In the genomic region with DNA sequence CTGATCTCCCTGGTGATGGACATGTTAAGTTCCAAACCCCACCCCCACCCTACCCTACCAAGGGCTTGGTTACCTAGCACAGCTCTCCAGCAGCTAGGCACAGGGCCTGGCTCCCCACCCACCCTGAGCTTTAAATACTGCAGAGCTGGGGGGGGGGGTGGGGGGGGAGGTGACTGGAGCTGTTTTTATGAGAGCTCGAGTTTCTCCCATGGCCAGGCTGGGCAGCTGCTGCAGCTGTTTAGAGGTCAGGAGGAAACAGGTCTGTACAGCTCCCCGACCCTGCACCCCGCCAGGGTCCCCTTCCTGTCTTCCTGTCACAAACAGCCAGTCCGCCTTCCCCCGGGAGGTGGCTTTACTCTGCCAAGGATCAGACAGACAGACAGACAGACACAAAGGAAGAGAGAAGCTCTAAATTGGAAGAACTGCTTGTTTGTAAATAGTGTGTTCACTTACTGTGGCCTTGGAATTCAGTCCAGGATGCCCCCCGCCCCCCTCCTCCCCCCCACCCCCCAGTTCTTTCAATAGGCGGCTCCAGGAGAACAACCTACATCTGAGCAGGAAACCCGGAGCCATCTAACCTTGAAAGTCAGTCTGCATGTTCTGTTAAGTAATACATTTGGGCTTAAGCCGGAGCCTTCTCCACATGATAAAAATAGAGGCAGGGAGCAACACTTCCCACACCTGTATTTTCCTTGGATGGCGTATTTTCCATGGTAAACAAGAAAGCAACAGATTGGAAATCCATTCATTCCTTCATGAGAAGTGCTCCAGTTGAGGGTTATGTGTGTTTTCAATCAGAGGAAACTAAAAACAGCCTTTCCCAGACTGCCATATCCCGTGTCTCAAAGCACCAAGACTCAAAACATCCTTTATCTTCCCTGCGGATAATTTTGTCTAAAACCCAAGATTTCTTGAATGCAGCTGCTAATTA, we compare ENCODE assay signal across 8 mouse cellular contexts.
DNase-seq lines count a peak whose midpoint lies in the region; ATAC-seq lines count a peak whose summit lies in the region.

No protein-coding gene starts in this region.

- H3K9ac ChIP-seq in hindbrain, embryonic 13.5 days: no peak overlapping the region
- no peak overlapping the region for H3K9ac ChIP-seq in neural tube, embryonic 11.5 days (ENCODE audit: low read length)

- DNase-seq in hindbrain, embryonic 10.5 days (ENCODE audit: low spot score): peak; percentile 67
- DNase-seq in embryo, embryonic 9.5 days (ENCODE audit: extremely low spot score): peak; percentile 75
- DNase-seq in heart, postnatal 10 days: peak; percentile 58 to 69
- DNase-seq in neural tube, embryonic 11.5 days (ENCODE audit: low spot score): peak; percentile 46
- DNase-seq in adipocyte (ENCODE audit: low spot score): no peak

- no peaks in the 10 kb centered on the region for H3K36me3 ChIP-seq in hindbrain, embryonic 10.5 days
- no peaks in the 10 kb centered on the region for H3K36me3 ChIP-seq in hindbrain, embryonic 13.5 days
- no peaks in the 10 kb centered on the region for H3K36me3 ChIP-seq in neural tube, embryonic 11.5 days (ENCODE audit: control insufficient read depth, insufficient read depth, low read length)

- H3K9me3 ChIP-seq in hindbrain, embryonic 10.5 days: no peaks in the 10 kb centered on the region
- no peaks in the 10 kb centered on the region for H3K9me3 ChIP-seq in hindbrain, embryonic 13.5 days
- no peaks in the 10 kb centered on the region for H3K9me3 ChIP-seq in neural tube, embryonic 11.5 days (ENCODE audit: control insufficient read depth, low read length)

- no peak overlapping the region for H3K4me2 ChIP-seq in hindbrain, embryonic 13.5 days
- no peak overlapping the region for H3K4me2 ChIP-seq in neural tube, embryonic 11.5 days (ENCODE audit: low read depth)

- no peak for ATAC-seq in hindbrain, embryonic 13.5 days (ENCODE audit: low FRiP score)
- ATAC-seq in neural tube, embryonic 11.5 days (ENCODE audit: insufficient read depth, low FRiP score, low TSS enrichment): no peak
- no peak for ATAC-seq in granulocyte monocyte progenitor cell, adult 5-6 weeks (replicated peaks; ENCODE audit: poor library complexity, severe bottlenecking)
- no peak for ATAC-seq in CD4-positive, CD25-positive, alpha-beta regulatory T cell, adult 4 months

- H3K4me3 ChIP-seq in hindbrain, embryonic 10.5 days: no peak overlapping the region
- H3K4me3 ChIP-seq in hindbrain, embryonic 13.5 days: no peak overlapping the region
- H3K4me3 ChIP-seq in neural tube, embryonic 11.5 days (ENCODE audit: low read depth, low read length): no peak overlapping the region

- intact Hi-C loops in heart, postnatal 10 days (cut with DNase I): no loop called here

- H3K27ac ChIP-seq in hindbrain, embryonic 10.5 days: peak overlapping the region; percentile 54
- H3K27ac ChIP-seq in hindbrain, embryonic 13.5 days: no peak overlapping the region
- no peak overlapping the region for H3K27ac ChIP-seq in neural tube, embryonic 11.5 days (ENCODE audit: low read depth, low read length)

- peaks cover 27% of the 10 kb centered on the region for H3K4me1 ChIP-seq in hindbrain, embryonic 10.5 days (replicated peaks)
- H3K4me1 ChIP-seq in hindbrain, embryonic 13.5 days (replicated peaks): peaks cover 14% of the 10 kb centered on the region
- no peaks in the 10 kb centered on the region for H3K4me1 ChIP-seq in neural tube, embryonic 11.5 days (ENCODE audit: control insufficient read depth, insufficient read depth, low read length)

- H3K27me3 ChIP-seq in hindbrain, embryonic 10.5 days (ENCODE audit: insufficient read depth, poor library complexity, severe bottlenecking): peaks cover 54% of the 10 kb centered on the region
- H3K27me3 ChIP-seq in hindbrain, embryonic 13.5 days: peaks cover 23% of the 10 kb centered on the region
- H3K27me3 ChIP-seq in neural tube, embryonic 11.5 days (ENCODE audit: control insufficient read depth, insufficient read depth, low read length): peaks cover 2% of the 10 kb centered on the region; the same call in 1 of the 2 replicates

- WGBS in hindbrain, embryonic 10.5 days: 40% methylated on average over 12 of the region's 12 CpGs
- 46% methylated on average over 12 of the region's 12 CpGs for WGBS in hindbrain, embryonic 13.5 days
- 31% methylated on average over 12 of the region's 12 CpGs for WGBS in neural tube, embryonic 11.5 days
